In the genomic region with DNA sequence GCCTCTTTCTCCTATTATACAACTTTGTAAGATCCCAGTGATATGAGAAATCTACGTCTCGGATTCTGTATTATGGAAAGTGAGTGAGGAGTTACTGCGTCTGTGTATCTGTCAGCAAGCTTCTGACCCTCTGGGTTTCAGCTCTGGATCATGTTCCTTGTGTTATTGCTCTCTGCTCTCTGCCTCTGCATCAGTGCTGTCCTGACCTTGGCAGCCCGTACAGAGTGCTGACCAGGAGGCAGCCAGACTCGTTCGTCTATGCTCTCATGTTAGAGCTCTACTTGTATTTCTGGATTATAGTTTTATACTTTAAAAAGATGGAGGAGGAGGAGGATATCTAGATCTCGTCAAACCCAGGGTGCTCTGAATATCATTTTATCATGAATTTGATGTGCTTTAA, we compare ENCODE assay signal across 27 mouse cellular contexts.
A peak's percentile ranks its signal among the peaks of the same experiment; 100 is the strongest.
DNase-seq lines count a peak whose midpoint lies in the region.
"Had no signal": no experiment of that assay in that cellular context is flagged by ENCODE, and none has a peak within 500 bp of the region (broad histone marks: within the 10 kb centered on the region; RNA-seq: fewer than 3 reads in every experiment).

No protein-coding gene starts in this region.

- 85% methylated on average over 7 of the region's 7 CpGs for WGBS in forebrain, embryonic 10.5 days

- no peaks in the 10 kb centered on the region for H3K9me3 ChIP-seq in forebrain, embryonic 10.5 days
- H3K9me3 ChIP-seq: embryonic facial prominence, embryonic 10.5 days; embryonic facial prominence, embryonic 15.5 days; forebrain, embryonic 13.5 days; hindbrain, embryonic 12.5 days; kidney, embryonic 15.5 days; midbrain, embryonic 12.5 days; neural tube, embryonic 13.5 days had no signal

- H3K27ac ChIP-seq in forebrain, embryonic 10.5 days = no peak overlapping the region
- H3K27ac ChIP-seq: embryonic facial prominence, embryonic 10.5 days; embryonic facial prominence, embryonic 15.5 days; forebrain, embryonic 13.5 days; hindbrain, embryonic 12.5 days; kidney, embryonic 15.5 days; liver, embryonic 14.5 days; midbrain, embryonic 12.5 days; neural tube, embryonic 13.5 days had no signal

- H3K4me1 ChIP-seq in forebrain, embryonic 10.5 days = peaks cover 38% of the 10 kb centered on the region

- DNase-seq in kidney, postnatal 36 days = peak; percentile 13 to 16
- DNase-seq in kidney, adult 9 months = no peak
- peak; percentile 17 for DNase-seq in ovary, adult 18-20 months (ENCODE audit: low spot score)
- DNase-seq in ovary, postnatal 10 days (ENCODE audit: low spot score) = no peak
- peak; percentile 21 for DNase-seq in adrenal gland, postnatal 25 days
- no peak for DNase-seq in forebrain, embryonic 10.5 days (ENCODE audit: extremely low spot score, low spot score)
- DNase-seq: B cell, adult 2 months; cerebellum, adult 8-10 months; cerebellum, postnatal 25 days; gastrocnemius, postnatal 10 days; heart, postnatal 36 days; layer of hippocampus, postnatal 36 days; left cerebral cortex, postnatal 4 days; lung, adult 2 months; lung, postnatal 10 days; right cerebral cortex, adult 18-20 months; spleen, adult 18-20 months; thymus, adult 2 months; thymus, postnatal 36 days had no signal

- no peak overlapping the region for H3K4me3 ChIP-seq in forebrain, embryonic 10.5 days
- H3K4me3 ChIP-seq: embryonic facial prominence, embryonic 10.5 days; embryonic facial prominence, embryonic 15.5 days; forebrain, embryonic 13.5 days; hindbrain, embryonic 12.5 days; kidney, embryonic 15.5 days; midbrain, embryonic 12.5 days; neural tube, embryonic 13.5 days had no signal

- no peaks in the 10 kb centered on the region for H3K27me3 ChIP-seq in forebrain, embryonic 10.5 days (ENCODE audit: poor library complexity, severe bottlenecking)
- H3K27me3 ChIP-seq: embryonic facial prominence, embryonic 15.5 days; forebrain, embryonic 13.5 days; hindbrain, embryonic 12.5 days; kidney, embryonic 15.5 days; midbrain, embryonic 12.5 days; neural tube, embryonic 13.5 days had no signal

- no peaks in the 10 kb centered on the region for H3K36me3 ChIP-seq in forebrain, embryonic 10.5 days (replicated peaks)
- H3K36me3 ChIP-seq: embryonic facial prominence, embryonic 10.5 days; embryonic facial prominence, embryonic 15.5 days; hindbrain, embryonic 12.5 days; kidney, embryonic 15.5 days; midbrain, embryonic 12.5 days; neural tube, embryonic 13.5 days had no signal

Comparison
In these comparisons a context has a peak if more than half of its experiments do, and no peak if none do; other contexts are left out.
1. DNase-seq: peak in kidney, postnatal 36 days (2 of 2), ovary, adult 18-20 months (single experiment) and adrenal gland, postnatal 25 days (single experiment); none in kidney, adult 9 months (single experiment), ovary, postnatal 10 days (single experiment) and forebrain, embryonic 10.5 days (single experiment).